8 mouse cellular contexts compared by ENCODE assay signal in the genomic region with DNA sequence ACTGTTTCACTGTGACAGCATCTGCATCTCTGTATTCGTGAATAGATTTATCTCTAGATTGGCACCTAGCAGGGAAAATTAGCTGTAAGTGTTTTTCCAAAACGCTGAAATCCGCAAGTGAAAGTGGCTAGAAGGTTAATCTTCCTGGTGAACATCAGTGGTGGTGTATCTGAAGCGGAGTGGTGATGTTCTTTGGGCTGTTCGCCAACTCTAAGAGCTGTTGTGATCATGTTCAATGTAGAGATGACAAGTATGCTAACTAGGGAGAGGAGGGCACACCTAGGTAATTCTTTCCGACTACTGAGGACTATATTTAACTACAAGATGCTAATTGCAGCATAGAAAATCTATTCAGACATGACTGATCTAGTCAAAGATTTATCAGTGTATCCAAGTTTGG. TPM values are rescaled to one million over a fixed set of nuclear protein-coding genes. Genes with fewer than 3 reads are reported as not detected.
DNase-seq lines count a peak whose midpoint lies in the region; ATAC-seq lines count a peak whose summit lies in the region.
"Had no signal": no experiment of that assay in that cellular context is flagged by ENCODE, and none has a peak within 500 bp of the region (broad histone marks: within the 10 kb centered on the region; RNA-seq: fewer than 3 reads in every experiment).

No protein-coding gene starts in this region.

- H3K9me3 ChIP-seq in limb, embryonic 12.5 days: no peaks in the 10 kb centered on the region
- H3K9me3 ChIP-seq in limb, embryonic 10.5 days (replicated peaks): no peaks in the 10 kb centered on the region
- no peaks in the 10 kb centered on the region for H3K9me3 ChIP-seq in embryonic facial prominence, embryonic 14.5 days (ENCODE audit: control insufficient read depth, low read length)
- H3K9me3 ChIP-seq in hindbrain, embryonic 12.5 days (replicated peaks): no peaks in the 10 kb centered on the region
- H3K9me3 ChIP-seq in neural tube, embryonic 12.5 days: no peaks in the 10 kb centered on the region
- H3K9me3 ChIP-seq: megakaryocyte, embryonic 14.5 days had no signal

- H3K4me3 ChIP-seq in limb, embryonic 12.5 days (replicated peaks): no peak overlapping the region
- no peak overlapping the region for H3K4me3 ChIP-seq in limb, embryonic 10.5 days
- peak overlapping the region; percentile 3; the same call in 1 of the 2 replicates for H3K4me3 ChIP-seq in embryonic facial prominence, embryonic 14.5 days (ENCODE audit: low read depth, low read length)
- peak overlapping the region; percentile 25; the same call in 1 of the 2 replicates for H3K4me3 ChIP-seq in hindbrain, embryonic 12.5 days
- peak overlapping the region; percentile 23; the same call in 1 of the 2 replicates for H3K4me3 ChIP-seq in neural tube, embryonic 12.5 days
- H3K4me3 ChIP-seq: megakaryocyte, embryonic 14.5 days had no signal

- no peak for DNase-seq in limb, embryonic 10.5 days (ENCODE audit: low spot score)
- no peak for DNase-seq in embryonic facial prominence, embryonic 14.5 days (ENCODE audit: low spot score)
- DNase-seq in thymus, postnatal 14 days: no peak
- DNase-seq in adrenal gland, postnatal 25 days: no peak

- H3K27ac ChIP-seq in limb, embryonic 12.5 days: no peak overlapping the region
- no peak overlapping the region for H3K27ac ChIP-seq in limb, embryonic 10.5 days
- no peak overlapping the region for H3K27ac ChIP-seq in embryonic facial prominence, embryonic 14.5 days (replicated peaks; ENCODE audit: low read depth, low read length)
- no peak overlapping the region for H3K27ac ChIP-seq in hindbrain, embryonic 12.5 days
- H3K27ac ChIP-seq in neural tube, embryonic 12.5 days: no peak overlapping the region

- ATAC-seq in limb, embryonic 12.5 days (ENCODE audit: insufficient number of reproducible peaks, insufficient read depth, low FRiP score, low TSS enrichment, low read depth): no peak
- no peak for ATAC-seq in embryonic facial prominence, embryonic 14.5 days (ENCODE audit: low read depth)
- ATAC-seq in hindbrain, embryonic 12.5 days (ENCODE audit: low FRiP score): no peak
- ATAC-seq in neural tube, embryonic 12.5 days (ENCODE audit: low FRiP score, low read depth): no peak

- 45% methylated on average over 6 of the region's 6 CpGs for WGBS in limb, embryonic 12.5 days
- WGBS in limb, embryonic 10.5 days: 47% methylated on average over 6 of the region's 6 CpGs
- WGBS in embryonic facial prominence, embryonic 14.5 days: 45% methylated on average over 6 of the region's 6 CpGs
- WGBS in hindbrain, embryonic 12.5 days: 55% methylated on average over 6 of the region's 6 CpGs
- 40% methylated on average over 6 of the region's 6 CpGs for WGBS in neural tube, embryonic 12.5 days

- H3K36me3 ChIP-seq in limb, embryonic 12.5 days: no peaks in the 10 kb centered on the region
- H3K36me3 ChIP-seq in limb, embryonic 10.5 days: no peaks in the 10 kb centered on the region
- no peaks in the 10 kb centered on the region for H3K36me3 ChIP-seq in embryonic facial prominence, embryonic 14.5 days (ENCODE audit: control insufficient read depth, insufficient read depth, low read length)
- H3K36me3 ChIP-seq in hindbrain, embryonic 12.5 days: no peaks in the 10 kb centered on the region
- H3K36me3 ChIP-seq in neural tube, embryonic 12.5 days: no peaks in the 10 kb centered on the region

- peak overlapping the region; percentile 36; the same call in 1 of the 2 replicates for H3K4me2 ChIP-seq in limb, embryonic 12.5 days
- peak overlapping the region; percentile 40; the same call in 1 of the 2 replicates for H3K4me2 ChIP-seq in embryonic facial prominence, embryonic 14.5 days (ENCODE audit: low read depth, low read length)
- H3K4me2 ChIP-seq in hindbrain, embryonic 12.5 days (replicated peaks): peak overlapping the region; percentile 67
- H3K4me2 ChIP-seq in neural tube, embryonic 12.5 days (replicated peaks): peak overlapping the region; percentile 72

- H3K4me1 ChIP-seq in limb, embryonic 12.5 days (replicated peaks): no peaks in the 10 kb centered on the region; the same call in 1 of the 2 replicates
- H3K4me1 ChIP-seq in limb, embryonic 10.5 days: peaks cover 9% of the 10 kb centered on the region
- 0 out of 2 replicates have a peak, but pooled peaks cover 3% of the 10 kb centered on the region for H3K4me1 ChIP-seq in embryonic facial prominence, embryonic 14.5 days (ENCODE audit: control insufficient read depth, insufficient read depth, low read length)
- H3K4me1 ChIP-seq in hindbrain, embryonic 12.5 days: peaks cover 7% of the 10 kb centered on the region
- H3K4me1 ChIP-seq in neural tube, embryonic 12.5 days: peaks cover 6% of the 10 kb centered on the region; the same call in 1 of the 2 replicates
- H3K4me1 ChIP-seq: megakaryocyte, embryonic 14.5 days had no signal

- H3K27me3 ChIP-seq in limb, embryonic 12.5 days: peaks cover 22% of the 10 kb centered on the region
- H3K27me3 ChIP-seq in limb, embryonic 10.5 days (ENCODE audit: low read depth, poor library complexity, severe bottlenecking): peaks cover 12% of the 10 kb centered on the region; the same call in 1 of the 2 replicates
- H3K27me3 ChIP-seq in embryonic facial prominence, embryonic 14.5 days (replicated peaks; ENCODE audit: control insufficient read depth, insufficient read depth, low read length): 0 out of 2 replicates have a peak, but pooled peaks cover 9% of the 10 kb centered on the region
- no peaks in the 10 kb centered on the region for H3K27me3 ChIP-seq in hindbrain, embryonic 12.5 days
- no peaks in the 10 kb centered on the region for H3K27me3 ChIP-seq in neural tube, embryonic 12.5 days (replicated peaks)

- H3K9ac ChIP-seq in limb, embryonic 12.5 days (replicated peaks): no peak overlapping the region
- H3K9ac ChIP-seq in embryonic facial prominence, embryonic 14.5 days (ENCODE audit: low read depth, low read length): no peak overlapping the region
- H3K9ac ChIP-seq in hindbrain, embryonic 12.5 days: 0 out of 2 replicates have a peak overlapping the region, but pooled peaks have one; percentile 8
- H3K9ac ChIP-seq in neural tube, embryonic 12.5 days: no peak overlapping the region

RNA-seq across cellular contexts. Expression of a gene that starts 1.7 kb away (rescaled TPM):
- 2.0 TPM in 2 replicates for polyA plus RNA-seq in limb, embryonic 12.5 days (2016; fragmentation: Nextera tagmentation; extraction: Ambion mirVana)
- polyA plus RNA-seq in limb, embryonic 10.5 days (2016; fragmentation: Nextera tagmentation; extraction: Ambion mirVana): 0.36 and 0.43 TPM in 2 replicates
- polyA plus RNA-seq in embryonic facial prominence, embryonic 14.5 days (2014; fragmentation: Nextera tagmentation; extraction: Ambion mirVana): 1.9 and 2.9 TPM in 2 replicates
- 10.6 and 11.1 TPM in 2 replicates for polyA plus RNA-seq in hindbrain, embryonic 12.5 days (2016; fragmentation: Nextera tagmentation; extraction: Ambion mirVana)
- polyA plus RNA-seq in neural tube, embryonic 12.5 days (2016; fragmentation: Nextera tagmentation; extraction: Ambion mirVana): 14.1 and 14.7 TPM in 2 replicates
- total RNA-seq in adrenal gland, postnatal 25 days (2021): 1.2 and 3.8 TPM in 2 replicates

Comparison
In these comparisons a context has a peak if more than half of its experiments do, and no peak if none do; other contexts are left out.
1. H3K4me3 ChIP-seq: peak in embryonic facial prominence, embryonic 14.5 days (single experiment), hindbrain, embryonic 12.5 days (single experiment) and neural tube, embryonic 12.5 days (single experiment); none in limb, embryonic 12.5 days (single experiment) and limb, embryonic 10.5 days (single experiment).
2. Peak in every context shown above with its lines, with median percentiles within 50 percentile points of each other: H3K4me2 ChIP-seq.